Comparison of ENCODE assay signal across 22 mouse cellular contexts in the genomic region with DNA sequence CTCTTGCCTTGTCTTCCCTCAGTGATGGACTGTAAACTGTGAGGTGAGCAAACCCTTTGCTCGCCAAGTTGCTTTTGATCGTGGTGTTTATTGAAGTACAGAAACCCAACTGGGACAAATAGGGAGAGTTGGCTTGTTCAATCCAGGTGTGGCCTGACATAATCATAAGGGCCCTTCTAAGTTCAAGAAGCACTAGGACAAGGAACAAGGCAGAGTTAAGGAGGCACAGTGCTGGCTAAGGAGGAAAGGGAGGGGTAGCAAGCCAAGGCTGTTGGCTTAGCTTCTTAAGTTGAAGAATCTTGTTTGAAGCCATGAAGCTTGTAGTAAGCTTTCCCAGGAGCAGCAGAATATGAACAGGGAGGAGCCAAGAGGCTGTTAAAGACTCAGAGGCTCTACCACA.
"Had no signal": no experiment of that assay in that cellular context is flagged by ENCODE, and none has a peak within 500 bp of the region (broad histone marks: within the 10 kb centered on the region; RNA-seq: fewer than 3 reads in every experiment).

No protein-coding gene starts in this region.

- ATAC-seq: intestine, embryonic 15.5 days; liver, postnatal 0 days; midbrain, embryonic 13.5 days; midbrain, embryonic 16.5 days had no signal

- H3K27ac ChIP-seq: intestine, embryonic 15.5 days; kidney, embryonic 15.5 days; limb, embryonic 12.5 days; limb, embryonic 15.5 days; liver, embryonic 14.5 days; macrophage; midbrain, embryonic 13.5 days; neural tube, embryonic 13.5 days; stomach, embryonic 15.5 days had no signal

- H3K4me3 ChIP-seq: intestine, embryonic 15.5 days; kidney, embryonic 15.5 days; limb, embryonic 12.5 days; limb, embryonic 15.5 days; midbrain, embryonic 13.5 days; myocyte; neural tube, embryonic 13.5 days; stomach, embryonic 15.5 days had no signal

- H3K4me2 ChIP-seq: intestine, embryonic 15.5 days; kidney, embryonic 15.5 days; limb, embryonic 12.5 days; limb, embryonic 15.5 days; liver, embryonic 11.5 days; midbrain, embryonic 13.5 days; neural tube, embryonic 13.5 days; stomach, embryonic 15.5 days had no signal

- H3K36me3 ChIP-seq: intestine, embryonic 15.5 days; kidney, embryonic 15.5 days; limb, embryonic 12.5 days; neural tube, embryonic 13.5 days; stomach, embryonic 15.5 days had no signal

- H3K4me1 ChIP-seq: stomach, embryonic 15.5 days had no signal

- H3K9ac ChIP-seq: intestine, embryonic 15.5 days; kidney, embryonic 15.5 days; limb, embryonic 12.5 days; limb, embryonic 15.5 days; liver, embryonic 14.5 days; liver, postnatal 0 days; midbrain, embryonic 13.5 days; neural tube, embryonic 13.5 days; stomach, embryonic 15.5 days had no signal

- DNase-seq: kidney, adult 11 months; kidney, adult 8-10 months; kidney, postnatal 10 days; kidney, postnatal 36 days; left cerebral cortex, postnatal 4 days; liver, postnatal 0 days; retina, postnatal 1 day; right cerebral cortex, postnatal 25 days; spleen, adult 18-20 months; thymus, postnatal 36 days had no signal

- H3K27me3 ChIP-seq: intestine, embryonic 15.5 days; kidney, embryonic 15.5 days; limb, embryonic 12.5 days; limb, embryonic 15.5 days; midbrain, embryonic 13.5 days; neural tube, embryonic 13.5 days; stomach, embryonic 15.5 days had no signal

- H3K9me3 ChIP-seq: intestine, embryonic 15.5 days; kidney, embryonic 15.5 days; limb, embryonic 12.5 days; limb, embryonic 15.5 days; midbrain, embryonic 13.5 days; neural tube, embryonic 13.5 days; stomach, embryonic 15.5 days had no signal
